Mouse (Mus musculus) limb, embryonic 11.5 days (tissue): Measurements from ENCODE around the gene Trim26. TPM values are rescaled to one million over a fixed set of nuclear protein-coding genes. Genes with fewer than 3 reads are reported as not detected.

Experiments used
- ATAC-seq: fragments of 200-750 bp; cut with Nextera tagmentation; 2 replicates; pipeline ENCODE4 v1.8.0; 2017; ENCODE audit warnings: low read depth; ENCODE audit not compliant: insufficient number of reproducible peaks, low FRiP score, low TSS enrichment
- DNase-seq: peaks from one replicate; pipeline ENCODE4 v3.0.0-alpha.2; 2015; ENCODE audit warnings: low spot score
- H3K27ac ChIP-seq: fragments of 300-500 bp; sonication (generic); replicated peaks from 2 replicates; pipeline ENCODE4 v1.5.1; 2014; ENCODE audit warnings: low read depth, mild to moderate bottlenecking, low read length
- H3K27me3 ChIP-seq: fragments of 300-500 bp; sonication (generic); 2 replicates; pipeline ENCODE4 v1.6.1; 2014; ENCODE audit warnings: mild to moderate bottlenecking, low read length, mixed read lengths; ENCODE audit not compliant: control insufficient read depth, insufficient read depth
- H3K36me3 ChIP-seq: fragments of 300-500 bp; sonication (generic); 2 replicates; pipeline ENCODE4 v1.6.1; 2014; ENCODE audit warnings: mild to moderate bottlenecking, low read length, moderate library complexity, mixed read lengths; ENCODE audit not compliant: control insufficient read depth, insufficient read depth
- H3K4me1 ChIP-seq: fragments of 300-500 bp; sonication (generic); 2 replicates; pipeline ENCODE4 v1.6.1; 2014; ENCODE audit warnings: low read length, mixed read lengths; ENCODE audit not compliant: control insufficient read depth, insufficient read depth
- H3K4me2 ChIP-seq: fragments of 300-500 bp; sonication (generic); 2 replicates; pipeline ENCODE4 v1.6.1; 2014; ENCODE audit warnings: low read depth, mild to moderate bottlenecking, moderate library complexity; ENCODE audit not compliant: severe bottlenecking
- H3K4me3 ChIP-seq: fragments of 300-500 bp; sonication (generic); 2 replicates; pipeline ENCODE4 v1.5.1; 2014; ENCODE audit warnings: low read depth, low read length
- H3K9ac ChIP-seq: fragments of 300-500 bp; sonication (generic); 2 replicates; pipeline ENCODE4 v1.6.1; 2014; ENCODE audit warnings: mild to moderate bottlenecking, low read length
- H3K9me3 ChIP-seq: fragments of 300-500 bp; sonication (generic); 2 replicates; pipeline ENCODE4 v1.6.1; 2016; ENCODE audit warnings: low read length; ENCODE audit not compliant: control insufficient read depth
- whole genome bisulfite sequencing: fragments of 180-500 bp; shearing (Covaris S2); extraction: QIAGEN DNeasy Blood & Tissue Kit; methylation state at CpG from one replicate; pipeline ENCODE4 v1.1.7; 2014; 5-methylcytosine and 5-hydroxymethylcytosine counted together
- polyA plus RNA-seq: library from polyadenylated mRNA; unstranded; fragments of >200 nt; fragmentation: Nextera tagmentation; extraction: Ambion mirVana; gene quantifications from 2 replicates; pipeline ENCODE4 v1.2.1, GENCODE M21; 2014

The Trim26 gene
- polyA plus RNA-seq, 1 experiment from 2014 or later, result 33.5 TPM

GRCm38 (mm10) chr17:36840961-36841445 is 4.1 kb downstream of the Trim26 start:
- ATAC-seq (no peak), DNase-seq (no peak)
- Histone ChIP-seq H3K27ac (no peak overlapping the region), H3K27me3 (no peaks in the 10 kb centered on the region), H3K36me3 (no peaks in the 10 kb centered on the region), H3K4me1 (0 out of 2 replicates have a peak, but pooled peaks cover 2% of the 10 kb centered on the region), H3K9me3 (no peaks in the 10 kb centered on the region), H3K4me2 (no peak overlapping the region), H3K4me3 (no peak overlapping the region), H3K9ac (no peak overlapping the region)

- Histone ChIP-seq H3K9ac (no peak overlapping the region), H3K4me1 (no peaks in the 10 kb centered on the region), H3K4me3 (no peak overlapping the region), H3K36me3 (no peaks in the 10 kb centered on the region), H3K27ac (no peak overlapping the region), H3K4me2 (no peak overlapping the region), H3K27me3 (no peaks in the 10 kb centered on the region), H3K9me3 (no peaks in the 10 kb centered on the region)
- no peak for DNase-seq
- ATAC-seq, result no peak
- WGBS, result 84% methylated on average over 7 of the region's 7 CpGs
These were observed 6.8 kb downstream of the Trim26 start for GRCm38 (mm10) chr17:36843696-36844095.

GRCm38 (mm10) chr17:36844286-36844719 is 7.4 kb downstream of the Trim26 start:
- Histone ChIP-seq H3K9ac (no peak overlapping the region), H3K4me1 (no peaks in the 10 kb centered on the region), H3K36me3 (no peaks in the 10 kb centered on the region), H3K27ac (no peak overlapping the region), H3K9me3 (no peaks in the 10 kb centered on the region), H3K27me3 (no peaks in the 10 kb centered on the region), H3K4me2 (no peak overlapping the region), H3K4me3 (no peak overlapping the region)
- no peak for ATAC-seq
- no peak for DNase-seq

- 93% methylated on average over 1 of the region's 1 CpGs for WGBS
- Histone ChIP-seq H3K27ac (no peak overlapping the region), H3K9me3 (no peaks in the 10 kb centered on the region), H3K4me3 (no peak overlapping the region), H3K27me3 (no peaks in the 10 kb centered on the region), H3K4me2 (no peak overlapping the region), H3K4me1 (no peaks in the 10 kb centered on the region), H3K36me3 (no peaks in the 10 kb centered on the region), H3K9ac (no peak overlapping the region)
- ATAC-seq (no peak), DNase-seq (no peak)
These were observed 7.8 kb downstream of the Trim26 start for GRCm38 (mm10) chr17:36844725-36845124.

GRCm38 (mm10) chr17:36848911-36849310 is 12.0 kb downstream of the Trim26 start:
- Histone ChIP-seq H3K4me2 (no peak overlapping the region), H3K9ac (no peak overlapping the region), H3K36me3 (peaks cover 10% of the 10 kb centered on the region), H3K27ac (no peak overlapping the region), H3K27me3 (no peaks in the 10 kb centered on the region), H3K4me1 (no peaks in the 10 kb centered on the region), H3K9me3 (no peaks in the 10 kb centered on the region), H3K4me3 (no peak overlapping the region)
- no peak for ATAC-seq
- WGBS, result 80% methylated on average over 5 of the region's 5 CpGs
- no peak for DNase-seq

GRCm38 (mm10) chr17:36849992-36850391 is 13.1 kb downstream of the Trim26 start:
- H3K9ac ChIP-seq, result no peak overlapping the region
- H3K9me3 ChIP-seq, result no peaks in the 10 kb centered on the region
- H3K4me2 ChIP-seq, result no peak overlapping the region
- peaks cover 10% of the 10 kb centered on the region for H3K36me3 ChIP-seq
- no peak overlapping the region for H3K4me3 ChIP-seq
- no peak for ATAC-seq
- H3K27ac ChIP-seq, result no peak overlapping the region
- no peaks in the 10 kb centered on the region for H3K4me1 ChIP-seq
- H3K27me3 ChIP-seq, result no peaks in the 10 kb centered on the region
- 91% methylated on average over 2 of the region's 2 CpGs for WGBS
- DNase-seq, result no peak

- 86% methylated on average over 5 of the region's 5 CpGs for WGBS
- ATAC-seq, result no peak
These were observed 14.3 kb downstream of the Trim26 start for GRCm38 (mm10) chr17:36851200-36851599.

GRCm38 (mm10) chr17:36851627-36852026 is 14.7 kb downstream of the Trim26 start:
- Histone ChIP-seq H3K4me2 (no peak overlapping the region), H3K9ac (no peak overlapping the region), H3K9me3 (no peaks in the 10 kb centered on the region), H3K27ac (no peak overlapping the region), H3K36me3 (peaks cover 12% of the 10 kb centered on the region), H3K4me1 (no peaks in the 10 kb centered on the region), H3K4me3 (no peak overlapping the region), H3K27me3 (no peaks in the 10 kb centered on the region)
- ATAC-seq (no peak), DNase-seq (no peak)
- WGBS, result 82% methylated on average over 5 of the region's 5 CpGs

More at GRCm38 (mm10) chr17:36851200-36851599, 14.3 kb downstream of the Trim26 start:
- Histone ChIP-seq H3K4me3 (no peak overlapping the region), H3K36me3 (peaks cover 10% of the 10 kb centered on the region), H3K4me1 (no peaks in the 10 kb centered on the region), H3K27me3 (no peaks in the 10 kb centered on the region), H3K4me2 (no peak overlapping the region), H3K9ac (no peak overlapping the region), H3K27ac (no peak overlapping the region), H3K9me3 (no peaks in the 10 kb centered on the region)
- DNase-seq, result no peak

- Histone ChIP-seq H3K4me1 (no peaks in the 10 kb centered on the region), H3K9me3 (no peaks in the 10 kb centered on the region), H3K36me3 (peaks cover 19% of the 10 kb centered on the region), H3K9ac (no peak overlapping the region), H3K4me3 (no peak overlapping the region), H3K4me2 (no peak overlapping the region), H3K27me3 (no peaks in the 10 kb centered on the region), H3K27ac (no peak overlapping the region)
- DNase-seq, result no peak
- WGBS, result 92% methylated on average over 3 of the region's 3 CpGs
- no peak for ATAC-seq
These were observed 18.6 kb downstream of the Trim26 start for GRCm38 (mm10) chr17:36855484-36855883.
